Mouse (Mus musculus): ENCODE results near the gene Lin28a. TPM values are rescaled to one million over a fixed set of nuclear protein-coding genes. Genes with fewer than 3 reads are reported as not detected.

Gene Lin28a
- polyA plus RNA-seq, 1 experiment, result not detected

GRCm38 (mm10) chr4:134025802-134026201, 7.2 kb upstream of the Lin28a start:
- WGBS, result 53% methylated on average over 9 of the region's 9 CpGs
- Histone ChIP-seq H3K4me3 (ENCODE audit: insufficient read depth, low read depth, low read length) (no peak overlapping the region), H3K4me1 (ENCODE audit: control insufficient read depth, insufficient read depth, low read length) (no peaks in the 10 kb centered on the region), H3K27ac (ENCODE audit: insufficient read depth, low read depth, low read length) (no peak overlapping the region)
- no peak for TF ChIP-seq CTCF (IDR thresholded peaks at IDR 0.05; ENCODE audit: insufficient read depth, low read depth, low read length)
- no peak for TF ChIP-seq POLR2A (IDR thresholded peaks at IDR 0.05; ENCODE audit: insufficient read depth, low read depth, low read length)

- Histone ChIP-seq H3K4me3 (ENCODE audit: insufficient read depth, low read depth, low read length) (no peak overlapping the region), H3K4me1 (ENCODE audit: control insufficient read depth, insufficient read depth, low read length) (peaks cover 17% of the 10 kb centered on the region), H3K27ac (ENCODE audit: insufficient read depth, low read depth, low read length) (no peak overlapping the region)
- TF ChIP-seq CTCF (IDR thresholded peaks at IDR 0.05; ENCODE audit: insufficient read depth, low read depth, low read length) (no peak), POLR2A (IDR thresholded peaks at IDR 0.05; ENCODE audit: insufficient read depth, low read depth, low read length) (no peak)
- WGBS, result 38% methylated on average over 11 of the region's 11 CpGs
Measured at GRCm38 (mm10) chr4:134020621-134021020, 2.0 kb upstream of the Lin28a start.

GRCm38 (mm10) chr4:134019641-134020351, 1.2 kb upstream of the Lin28a start:
- TF ChIP-seq POLR2A (IDR thresholded peaks at IDR 0.05; ENCODE audit: insufficient read depth, low read depth, low read length), result no peak
- no peak for TF ChIP-seq CTCF (IDR thresholded peaks at IDR 0.05; ENCODE audit: insufficient read depth, low read depth, low read length)
- peaks cover 17% of the 10 kb centered on the region for H3K4me1 ChIP-seq (ENCODE audit: control insufficient read depth, insufficient read depth, low read length)
- no peak overlapping the region for H3K27ac ChIP-seq (ENCODE audit: insufficient read depth, low read depth, low read length)
- WGBS, result 12% methylated on average over 16 of the region's 16 CpGs
- no peak overlapping the region for H3K4me3 ChIP-seq (ENCODE audit: insufficient read depth, low read depth, low read length)

- TF ChIP-seq CTCF (IDR thresholded peaks at IDR 0.05; ENCODE audit: insufficient read depth, low read depth, low read length) (no peak), POLR2A (IDR thresholded peaks at IDR 0.05; ENCODE audit: insufficient read depth, low read depth, low read length) (no peak)
- H3K27ac ChIP-seq (ENCODE audit: insufficient read depth, low read depth, low read length), result no peak overlapping the region
- WGBS, result 3% methylated on average over 9 of the region's 10 CpGs
- H3K4me1 ChIP-seq (ENCODE audit: control insufficient read depth, insufficient read depth, low read length), result peaks cover 17% of the 10 kb centered on the region
- no peak overlapping the region for H3K4me3 ChIP-seq (ENCODE audit: insufficient read depth, low read depth, low read length)
Measured at GRCm38 (mm10) chr4:134019210-134019609, 569 bp upstream of the Lin28a start.

GRCm38 (mm10) chr4:134018038-134018778, 433 bp downstream of the Lin28a start:
- TF ChIP-seq CTCF (IDR thresholded peaks at IDR 0.05; ENCODE audit: insufficient read depth, low read depth, low read length) (no peak), POLR2A (IDR thresholded peaks at IDR 0.05; ENCODE audit: insufficient read depth, low read depth, low read length) (no peak)
- Histone ChIP-seq H3K4me1 (ENCODE audit: control insufficient read depth, insufficient read depth, low read length) (peaks cover 17% of the 10 kb centered on the region), H3K4me3 (ENCODE audit: insufficient read depth, low read depth, low read length) (peak overlapping the region; percentile 19; the same call in 1 of the 2 replicates), H3K27ac (ENCODE audit: insufficient read depth, low read depth, low read length) (no peak overlapping the region)
- WGBS, result 1% methylated on average over 46 of the region's 46 CpGs

- TF ChIP-seq POLR2A (IDR thresholded peaks at IDR 0.05; ENCODE audit: insufficient read depth, low read depth, low read length) (no peak), CTCF (IDR thresholded peaks at IDR 0.05; ENCODE audit: insufficient read depth, low read depth, low read length) (no peak)
- peaks cover 17% of the 10 kb centered on the region for H3K4me1 ChIP-seq (ENCODE audit: control insufficient read depth, insufficient read depth, low read length)
- no peak overlapping the region for H3K27ac ChIP-seq (ENCODE audit: insufficient read depth, low read depth, low read length)
- H3K4me3 ChIP-seq (ENCODE audit: insufficient read depth, low read depth, low read length), result no peak overlapping the region
- 24% methylated on average over 21 of the region's 21 CpGs for WGBS
Measured at GRCm38 (mm10) chr4:134017201-134017865, 1.3 kb downstream of the Lin28a start.

- TF ChIP-seq CTCF (IDR thresholded peaks at IDR 0.05; ENCODE audit: insufficient read depth, low read depth, low read length), result no peak
- TF ChIP-seq POLR2A (IDR thresholded peaks at IDR 0.05; ENCODE audit: insufficient read depth, low read depth, low read length), result no peak
- Histone ChIP-seq H3K27ac (ENCODE audit: insufficient read depth, low read depth, low read length) (no peak overlapping the region), H3K4me3 (ENCODE audit: insufficient read depth, low read depth, low read length) (no peak overlapping the region), H3K4me1 (ENCODE audit: control insufficient read depth, insufficient read depth, low read length) (peaks cover 17% of the 10 kb centered on the region)
- 24% methylated on average over 8 of the region's 8 CpGs for WGBS
Measured at GRCm38 (mm10) chr4:134016767-134017166, 1.9 kb downstream of the Lin28a start.

GRCm38 (mm10) chr4:134016208-134016607, 2.4 kb downstream of the Lin28a start:
- TF ChIP-seq POLR2A (IDR thresholded peaks at IDR 0.05; ENCODE audit: insufficient read depth, low read depth, low read length), result no peak
- TF ChIP-seq CTCF (IDR thresholded peaks at IDR 0.05; ENCODE audit: insufficient read depth, low read depth, low read length), result no peak
- H3K27ac ChIP-seq (ENCODE audit: insufficient read depth, low read depth, low read length), result no peak overlapping the region
- peaks cover 17% of the 10 kb centered on the region for H3K4me1 ChIP-seq (ENCODE audit: control insufficient read depth, insufficient read depth, low read length)

More at GRCm38 (mm10) chr4:134016208-134016607, 2.4 kb downstream of the Lin28a start:
- 37% methylated on average over 7 of the region's 7 CpGs for WGBS
- no peak overlapping the region for H3K4me3 ChIP-seq (ENCODE audit: insufficient read depth, low read depth, low read length)
